Mouse (Mus musculus): ENCODE data around the gene Letm1. TPM values are rescaled to one million over a fixed set of nuclear protein-coding genes. Genes with fewer than 3 reads are reported as not detected.

Gene Letm1
- polyA plus RNA-seq, 1 experiment = 27.0 TPM

DNA sequence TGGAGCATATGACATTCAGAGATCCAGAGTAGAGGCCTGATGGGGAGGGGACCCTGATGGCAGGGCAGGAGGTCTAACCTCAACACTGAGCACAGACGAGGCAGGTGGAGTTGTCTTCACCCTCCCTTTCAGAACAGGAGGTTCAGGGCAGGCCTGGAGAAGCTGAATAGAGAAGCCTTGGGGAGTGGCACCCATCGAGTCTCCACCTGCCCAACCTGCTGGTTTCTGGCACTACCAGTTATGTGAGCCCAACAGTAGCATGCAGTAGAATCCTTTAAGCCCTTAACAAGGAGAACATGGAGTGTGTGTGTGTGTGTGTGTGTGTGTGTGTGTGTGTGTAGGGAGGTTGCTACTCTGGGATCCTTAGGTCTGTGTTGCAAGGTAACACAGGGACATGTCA lies 70.1 kb downstream of the Letm1 start:
- Histone ChIP-seq H3K79me3 (ENCODE audit: low read depth) (no peaks in the 10 kb centered on the region), H3K27me3 (ENCODE audit: control insufficient read depth, insufficient read depth, insufficient read length) (peaks cover 24% of the 10 kb centered on the region), H3K79me2 (ENCODE audit: control insufficient read depth, insufficient read depth) (no peaks in the 10 kb centered on the region), H3K4me3 (ENCODE audit: insufficient read depth, poor library complexity, severe bottlenecking) (no peak overlapping the region), H3ac (ENCODE audit: control insufficient read depth, insufficient read length, low read depth) (no peak overlapping the region), H3K36me3 (ENCODE audit: control insufficient read depth, insufficient read depth) (no peaks in the 10 kb centered on the region)
- no peak for TF ChIP-seq MYOD1 (IDR thresholded peaks at IDR 0.05; ENCODE audit: control insufficient read depth, insufficient read length, low read depth)

DNA sequence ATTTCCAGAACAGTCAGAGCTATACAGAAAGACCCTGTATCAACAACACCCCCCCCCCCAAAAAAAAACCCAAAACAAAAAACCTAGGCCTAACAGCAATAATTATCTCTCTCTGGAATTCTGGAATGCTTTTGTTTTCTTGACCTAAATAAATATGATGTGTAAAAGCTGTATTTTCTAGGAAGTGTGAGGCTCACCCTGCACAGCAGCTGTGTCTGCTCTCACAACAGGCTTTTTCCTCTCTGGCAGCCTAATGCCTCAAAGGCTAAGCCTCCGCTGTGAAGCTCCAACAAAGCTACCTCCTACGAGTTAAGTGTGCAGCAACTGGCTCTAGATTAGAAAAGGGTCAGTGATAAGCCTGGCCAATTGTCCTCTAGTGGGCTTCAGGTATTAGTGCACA lies 73.6 kb downstream of the Letm1 start:
- TF ChIP-seq USF1 (IDR thresholded peaks at IDR 0.05; ENCODE audit: low read depth) = no peak
- no peak for TF ChIP-seq MYOG (IDR thresholded peaks at IDR 0.05; ENCODE audit: control insufficient read depth, extremely low read depth, insufficient read length)
- Histone ChIP-seq H3K4me3 (ENCODE audit: insufficient read depth, poor library complexity, severe bottlenecking) (no peak overlapping the region), H3K79me3 (ENCODE audit: low read depth) (no peaks in the 10 kb centered on the region), H3ac (ENCODE audit: control insufficient read depth, insufficient read length, low read depth) (no peak overlapping the region), H3K36me3 (ENCODE audit: control insufficient read depth, insufficient read depth) (no peaks in the 10 kb centered on the region), H3K79me2 (ENCODE audit: control insufficient read depth, insufficient read depth) (no peaks in the 10 kb centered on the region), H3K27me3 (ENCODE audit: control insufficient read depth, insufficient read depth, insufficient read length) (peaks cover 54% of the 10 kb centered on the region)

GRCm38 (mm10) chr5:33707163-33707562 lies 75.5 kb downstream of the Letm1 start:
- Histone ChIP-seq H3ac (ENCODE audit: control insufficient read depth, insufficient read length, low read depth) (no peak overlapping the region), H3K79me2 (ENCODE audit: control insufficient read depth, insufficient read depth) (no peaks in the 10 kb centered on the region), H3K27me3 (ENCODE audit: control insufficient read depth, insufficient read depth, insufficient read length) (peaks cover 54% of the 10 kb centered on the region), H3K79me3 (ENCODE audit: low read depth) (no peaks in the 10 kb centered on the region), H3K4me3 (ENCODE audit: insufficient read depth, poor library complexity, severe bottlenecking) (no peak overlapping the region), H3K36me3 (ENCODE audit: control insufficient read depth, insufficient read depth) (no peaks in the 10 kb centered on the region)
- no peak for TF ChIP-seq USF1 (IDR thresholded peaks at IDR 0.05; ENCODE audit: low read depth)

- no peak overlapping the region for H3K4me3 ChIP-seq (ENCODE audit: insufficient read depth, poor library complexity, severe bottlenecking)
- H3K79me3 ChIP-seq (ENCODE audit: low read depth) = no peaks in the 10 kb centered on the region
- no peaks in the 10 kb centered on the region for H3K79me2 ChIP-seq (ENCODE audit: control insufficient read depth, insufficient read depth)
- peaks cover 60% of the 10 kb centered on the region for H3K27me3 ChIP-seq (ENCODE audit: control insufficient read depth, insufficient read depth, insufficient read length)
- H3K36me3 ChIP-seq (ENCODE audit: control insufficient read depth, insufficient read depth) = no peaks in the 10 kb centered on the region
- no peak overlapping the region for H3ac ChIP-seq (ENCODE audit: control insufficient read depth, insufficient read length, low read depth)
- TF ChIP-seq FOSL1 (IDR thresholded peaks at IDR 0.05; ENCODE audit: insufficient read depth, low read length, poor library complexity, severe bottlenecking) (no peak), MAX (IDR thresholded peaks at IDR 0.05) (no peak), CEBPB (IDR thresholded peaks at IDR 0.05; ENCODE audit: low read depth) (no peak), USF1 (IDR thresholded peaks at IDR 0.05; ENCODE audit: low read depth) (no peak), CTCF (IDR thresholded peaks at IDR 0.05; ENCODE audit: control insufficient read depth, insufficient read depth, insufficient read length) (no peak), MYOG (IDR thresholded peaks at IDR 0.05; ENCODE audit: control insufficient read depth, extremely low read depth, insufficient read length) (no peak)
Measured at GRCm38 (mm10) chr5:33706350-33706629, 76.3 kb downstream of the Letm1 start.

- Histone ChIP-seq H3K79me3 (ENCODE audit: low read depth) (no peaks in the 10 kb centered on the region), H3ac (ENCODE audit: control insufficient read depth, insufficient read length, low read depth) (no peak overlapping the region), H3K4me3 (ENCODE audit: insufficient read depth, poor library complexity, severe bottlenecking) (no peak overlapping the region), H3K36me3 (ENCODE audit: control insufficient read depth, insufficient read depth) (no peaks in the 10 kb centered on the region), H3K27me3 (ENCODE audit: control insufficient read depth, insufficient read depth, insufficient read length) (peaks cover 64% of the 10 kb centered on the region), H3K79me2 (ENCODE audit: control insufficient read depth, insufficient read depth) (no peaks in the 10 kb centered on the region)
- no peak for TF ChIP-seq MYOG (IDR thresholded peaks at IDR 0.05; ENCODE audit: control insufficient read depth, extremely low read depth, insufficient read length)
- TF ChIP-seq FOSL1 (IDR thresholded peaks at IDR 0.05; ENCODE audit: insufficient read depth, low read length, poor library complexity, severe bottlenecking) = no peak
- TF ChIP-seq CTCF (IDR thresholded peaks at IDR 0.05; ENCODE audit: control insufficient read depth, insufficient read depth, insufficient read length) = no peak
- no peak for TF ChIP-seq USF1 (IDR thresholded peaks at IDR 0.05; ENCODE audit: low read depth)
- TF ChIP-seq MYOD1 (IDR thresholded peaks at IDR 0.05; ENCODE audit: control insufficient read depth, insufficient read length, low read depth) = no peak
- no peak for TF ChIP-seq CEBPB (IDR thresholded peaks at IDR 0.05; ENCODE audit: low read depth)
- no peak for TF ChIP-seq MAX (IDR thresholded peaks at IDR 0.05)
Measured at GRCm38 (mm10) chr5:33705612-33706349, 76.8 kb downstream of the Letm1 start.

- no peak overlapping the region for H3K4me3 ChIP-seq (ENCODE audit: insufficient read depth, poor library complexity, severe bottlenecking)
- H3K79me2 ChIP-seq (ENCODE audit: control insufficient read depth, insufficient read depth) = no peaks in the 10 kb centered on the region
- TF ChIP-seq MYOD1 (IDR thresholded peaks at IDR 0.05; ENCODE audit: control insufficient read depth, insufficient read length, low read depth) = no peak
- TF ChIP-seq USF1 (IDR thresholded peaks at IDR 0.05; ENCODE audit: low read depth) = no peak
- no peak for TF ChIP-seq CTCF (IDR thresholded peaks at IDR 0.05; ENCODE audit: control insufficient read depth, insufficient read depth, insufficient read length)
- TF ChIP-seq MAX (IDR thresholded peaks at IDR 0.05) = no peak
- TF ChIP-seq MYOG (IDR thresholded peaks at IDR 0.05; ENCODE audit: control insufficient read depth, extremely low read depth, insufficient read length) = no peak
- no peak for TF ChIP-seq FOSL1 (IDR thresholded peaks at IDR 0.05; ENCODE audit: insufficient read depth, low read length, poor library complexity, severe bottlenecking)
- TF ChIP-seq CEBPB (IDR thresholded peaks at IDR 0.05; ENCODE audit: low read depth) = no peak
- peaks cover 71% of the 10 kb centered on the region for H3K27me3 ChIP-seq (ENCODE audit: control insufficient read depth, insufficient read depth, insufficient read length)
- H3ac ChIP-seq (ENCODE audit: control insufficient read depth, insufficient read length, low read depth) = no peak overlapping the region
- H3K79me3 ChIP-seq (ENCODE audit: low read depth) = no peaks in the 10 kb centered on the region
- H3K36me3 ChIP-seq (ENCODE audit: control insufficient read depth, insufficient read depth) = no peaks in the 10 kb centered on the region
Measured at GRCm38 (mm10) chr5:33704945-33705611, 77.5 kb downstream of the Letm1 start.

Data from C2C12 (cell line).